Mouse (Mus musculus): ENCODE measurements at regions not wholly inside any gene's neighbourhood (a gene's known extent, or its start where the extent isn't known, plus 50 kb on each side); places are given as distances from the start of the nearest gene placed in this dataset.

GRCm38 (mm10) chr13:35119782-35120181 is 92.9 kb upstream of the Eci2 start:
- TF ChIP-seq POLR2A (IDR thresholded peaks at IDR 0.05; ENCODE audit: low read depth, low read length): no peak
- TF ChIP-seq CTCF (IDR thresholded peaks at IDR 0.05; ENCODE audit: extremely low read depth, insufficient read depth, insufficient read length, insufficient replicate concordance): no peak

Measured in spleen, adult 2 months (tissue).